Mouse (Mus musculus): ENCODE data around the gene Hrh2.

- no peak for TF ChIP-seq CTCF (IDR thresholded peaks at IDR 0.05; ENCODE audit: low read depth)
- no peak for TF ChIP-seq EP300 (optimal IDR thresholded peaks at IDR 0.05)
These were observed 28.6 kb upstream of the Hrh2 start for GRCm38 (mm10) chr13:54163363-54163762.

Data from stomach, postnatal 0 days (tissue).